Mouse (Mus musculus): Measurements from ENCODE around the gene Obp2b. TPM values are rescaled to one million over a fixed set of nuclear protein-coding genes. Genes with fewer than 3 reads are reported as not detected.
"Not testable (repeated sequence)": the region's sequence is repeated elsewhere in the genome, so short reads cannot be mapped to it uniquely, and the experiment has no call there.

Gene Obp2b
- polyA plus RNA-seq (2015; fragmentation: Nextera tagmentation; extraction: Ambion mirVana), result not detected in 2 replicates

DNA sequence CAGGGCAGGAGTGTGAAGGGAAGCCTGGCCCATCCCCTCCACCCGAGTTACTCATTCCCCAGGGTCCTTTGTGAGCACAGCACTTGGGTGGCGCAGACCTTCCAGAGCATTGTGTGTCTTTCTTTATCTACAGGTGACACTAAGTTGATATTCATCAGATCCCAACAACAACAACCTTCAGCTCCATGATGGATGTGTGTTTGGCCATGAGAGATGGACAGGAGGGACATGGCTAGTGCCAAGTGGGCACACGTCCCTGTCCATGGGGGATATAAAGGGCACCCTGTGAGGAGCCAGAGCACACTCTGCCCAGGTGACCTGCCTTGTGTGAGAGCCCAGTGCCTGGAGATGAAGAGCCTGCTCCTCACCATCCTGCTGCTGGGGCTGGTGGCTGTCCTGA lies at the start of gene Obp2b:
Gene Obp2b, plus strand, starts transcription at position 301 of the 400 bp plus-strand sequence.
- 86% methylated on average over 3 of the region's 3 CpGs for WGBS
- not testable (repeated sequence) for H3K36me3 ChIP-seq; H3K27ac ChIP-seq; H3K27me3 ChIP-seq; H3K4me1 ChIP-seq; H3K4me2 ChIP-seq; H3K4me3 ChIP-seq (replicated peaks); H3K9ac ChIP-seq; H3K9me3 ChIP-seq (replicated peaks); ATAC-seq (replicated peaks; ENCODE audit: low FRiP score)

DNA sequence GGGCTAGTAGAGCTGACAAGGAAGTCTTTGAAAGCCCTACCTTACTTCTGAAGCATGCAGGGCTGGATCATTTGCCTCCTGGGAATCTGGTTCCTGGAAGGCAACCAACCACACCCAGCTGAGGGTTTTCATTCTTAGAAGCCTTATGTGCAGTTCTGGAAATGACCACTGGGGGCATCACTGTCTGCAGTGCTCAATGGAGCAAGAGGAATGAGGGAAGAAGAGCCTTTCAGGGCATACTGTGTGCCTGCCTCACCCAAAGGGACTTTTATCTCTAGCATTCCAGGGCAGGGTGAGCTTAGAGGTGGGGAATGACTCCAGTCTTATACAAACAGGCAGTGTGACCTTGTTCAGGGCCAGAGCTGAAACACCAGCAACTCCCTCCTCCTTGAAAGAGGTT lies 42.2 kb upstream of the Obp2b start:
- Histone ChIP-seq H3K9ac (no peak overlapping the region), H3K4me2 (no peak overlapping the region), H3K9me3 (replicated peaks) (no peaks in the 10 kb centered on the region), H3K27me3 (no peaks in the 10 kb centered on the region), H3K27ac (no peak overlapping the region), H3K4me1 (0 out of 2 replicates have a peak, but pooled peaks cover 2% of the 10 kb centered on the region), H3K4me3 (replicated peaks) (no peak overlapping the region), H3K36me3 (no peaks in the 10 kb centered on the region)
- no peak for ATAC-seq (replicated peaks; ENCODE audit: low FRiP score)

DNA sequence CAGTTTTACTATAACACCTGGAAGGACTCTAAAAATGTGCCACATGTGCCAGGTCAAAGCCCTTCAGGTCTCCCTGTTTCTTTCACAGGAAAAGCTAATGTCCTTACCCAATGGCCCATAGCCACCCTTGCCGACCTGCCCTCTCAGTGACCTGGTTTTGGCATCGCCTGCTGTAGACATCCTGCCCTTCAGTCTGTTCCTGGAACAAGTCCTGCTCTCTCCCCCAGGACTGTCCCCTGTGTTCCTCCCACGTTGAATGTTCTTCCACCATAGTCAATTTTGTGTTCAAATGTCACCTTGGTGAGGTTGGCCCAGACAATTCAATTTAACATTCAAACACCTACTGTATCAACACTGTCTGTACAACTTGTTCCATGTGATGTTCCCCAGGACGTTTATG lies 39.9 kb upstream of the Obp2b start:
- H3K27me3 ChIP-seq, result no peaks in the 10 kb centered on the region
- no peak overlapping the region for H3K4me2 ChIP-seq
- H3K4me1 ChIP-seq, result 0 out of 2 replicates have a peak, but pooled peaks cover 2% of the 10 kb centered on the region
- no peak overlapping the region for H3K27ac ChIP-seq
- 28% methylated on average over 4 of the region's 4 CpGs for WGBS
- H3K36me3 ChIP-seq, result no peaks in the 10 kb centered on the region
- H3K9me3 ChIP-seq (replicated peaks), result no peaks in the 10 kb centered on the region
- ATAC-seq (replicated peaks; ENCODE audit: low FRiP score), result no peak
- H3K9ac ChIP-seq, result no peak overlapping the region
- no peak overlapping the region for H3K4me3 ChIP-seq (replicated peaks)

DNA sequence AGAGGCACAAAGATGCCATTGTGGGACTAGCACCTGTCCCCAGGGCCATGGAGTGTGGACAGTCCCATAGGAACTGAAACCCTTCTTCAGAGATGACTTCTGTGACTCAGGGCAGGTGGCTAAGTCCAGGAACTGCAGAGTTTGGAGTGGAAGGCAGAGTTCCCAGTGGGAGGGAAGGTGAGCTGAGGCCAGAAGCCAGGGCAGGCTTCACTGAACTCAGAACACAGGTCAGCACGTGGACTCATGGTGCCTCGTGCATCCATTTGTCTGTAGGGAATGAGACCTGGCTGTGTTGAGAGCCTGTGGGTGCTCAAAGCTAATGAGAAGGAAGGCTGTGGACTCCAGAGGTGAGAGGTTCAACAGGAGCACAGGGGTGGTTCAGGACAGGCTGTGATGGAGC lies 38.1 kb upstream of the Obp2b start:
- no peaks in the 10 kb centered on the region for H3K27me3 ChIP-seq
- no peaks in the 10 kb centered on the region for H3K36me3 ChIP-seq
- ATAC-seq (replicated peaks; ENCODE audit: low FRiP score), result no peak
- 0 out of 2 replicates have a peak, but pooled peaks cover 2% of the 10 kb centered on the region for H3K4me1 ChIP-seq
- no peaks in the 10 kb centered on the region for H3K9me3 ChIP-seq (replicated peaks)
- no peak overlapping the region for H3K27ac ChIP-seq
- H3K9ac ChIP-seq, result no peak overlapping the region
- H3K4me3 ChIP-seq (replicated peaks), result no peak overlapping the region
- H3K4me2 ChIP-seq, result no peak overlapping the region
- 68% methylated on average over 2 of the region's 2 CpGs for WGBS

DNA sequence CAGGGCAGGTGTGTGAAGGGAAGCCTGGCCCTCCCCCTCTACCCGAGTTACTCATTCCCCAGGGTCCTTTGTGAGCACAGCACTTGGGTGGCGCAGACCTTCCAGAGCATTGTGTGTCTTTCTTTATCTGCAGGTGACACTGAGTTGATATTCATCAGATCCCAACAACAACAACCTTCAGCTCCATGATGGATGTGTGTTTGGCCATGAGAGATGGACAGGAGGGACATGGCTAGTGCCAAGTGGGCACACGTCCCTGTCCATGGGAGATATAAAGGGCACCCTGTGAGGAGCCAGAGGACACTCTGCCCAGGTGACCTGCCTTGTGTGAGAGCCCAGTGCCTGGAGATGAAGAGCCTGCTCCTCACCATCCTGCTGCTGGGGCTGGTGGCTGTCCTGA lies 37.1 kb upstream of the Obp2b start, which contains the start of gene Obp2a:
Gene Obp2a, plus strand, starts transcription at position 301 of the 400 bp plus-strand sequence.
- H3K9ac ChIP-seq; H3K4me3 ChIP-seq (replicated peaks); ATAC-seq (replicated peaks; ENCODE audit: low FRiP score); H3K4me2 ChIP-seq; H3K27me3 ChIP-seq; H3K27ac ChIP-seq; H3K4me1 ChIP-seq; H3K9me3 ChIP-seq (replicated peaks); H3K36me3 ChIP-seq: not testable (repeated sequence)
- 78% methylated on average over 3 of the region's 3 CpGs for WGBS

DNA sequence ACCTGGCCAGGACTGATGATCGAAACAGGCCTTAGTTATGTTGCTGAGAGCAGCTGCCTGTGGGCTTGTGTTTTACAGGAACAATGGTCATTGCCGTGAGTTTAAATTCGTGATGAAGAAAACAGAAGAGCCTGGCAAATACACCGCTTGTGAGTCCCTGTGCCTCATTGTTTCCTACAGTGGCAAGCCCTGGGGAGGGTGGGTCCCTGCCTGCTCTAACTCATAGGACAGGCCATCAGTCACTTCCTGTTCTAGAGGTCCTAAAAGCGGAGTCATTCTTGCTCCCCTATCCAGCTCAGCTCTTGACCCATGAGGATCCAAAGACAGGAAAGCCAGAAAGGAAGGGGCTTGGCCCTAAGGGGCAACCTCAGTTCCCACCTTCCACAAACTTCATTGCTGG lies 35.8 kb upstream of the Obp2b start:
- Histone ChIP-seq H3K9me3 (replicated peaks) (no peaks in the 10 kb centered on the region), H3K9ac (no peak overlapping the region), H3K4me1 (0 out of 2 replicates have a peak, but pooled peaks cover 2% of the 10 kb centered on the region), H3K27ac (no peak overlapping the region), H3K36me3 (no peaks in the 10 kb centered on the region), H3K27me3 (no peaks in the 10 kb centered on the region), H3K4me2 (no peak overlapping the region), H3K4me3 (replicated peaks) (no peak overlapping the region)
- WGBS, result 83% methylated on average over 5 of the region's 5 CpGs
- ATAC-seq (replicated peaks; ENCODE audit: low FRiP score), result no peak

- H3K4me3 ChIP-seq (replicated peaks), result no peak overlapping the region
- no peak overlapping the region for H3K4me2 ChIP-seq
- no peaks in the 10 kb centered on the region for H3K9me3 ChIP-seq (replicated peaks)
- H3K9ac ChIP-seq, result no peak overlapping the region
- no peaks in the 10 kb centered on the region for H3K36me3 ChIP-seq
- ATAC-seq (replicated peaks; ENCODE audit: low FRiP score), result no peak
- 66% methylated on average over 4 of the region's 4 CpGs for WGBS
- H3K4me1 ChIP-seq, result peaks cover 16% of the 10 kb centered on the region
- no peaks in the 10 kb centered on the region for H3K27me3 ChIP-seq
- no peak overlapping the region for H3K27ac ChIP-seq
Measured at GRCm38 (mm10) chr2:25703706-25704105, 33.1 kb upstream of the Obp2b start.

GRCm38 (mm10) chr2:25706643-25707481 lies 29.9 kb upstream of the Obp2b start, which contains the start of gene Bmyc:
TSS of gene Bmyc (plus strand) at chr2:25706739.
- H3K4me2 ChIP-seq, result peak within 1 kb of the TSS; percentile 93
- H3K4me3 ChIP-seq (replicated peaks), result peak within 1 kb of the TSS; percentile 85
- no peaks in the 10 kb centered on the region for H3K36me3 ChIP-seq
- H3K9ac ChIP-seq, result peak within 1 kb of the TSS; percentile 70
- under 1% methylated on average over 78 of the region's 78 CpGs for WGBS
- H3K27ac ChIP-seq, result peak within 1 kb of the TSS; percentile 81
- no peaks in the 10 kb centered on the region for H3K27me3 ChIP-seq
- no peaks in the 10 kb centered on the region for H3K9me3 ChIP-seq (replicated peaks)
- ATAC-seq (replicated peaks; ENCODE audit: low FRiP score), result peak; percentile 90
- peaks cover 21% of the 10 kb centered on the region for H3K4me1 ChIP-seq

GRCm38 (mm10) chr2:25708121-25708520 lies 28.7 kb upstream of the Obp2b start:
- H3K9me3 ChIP-seq (replicated peaks), result no peaks in the 10 kb centered on the region
- 0 out of 2 replicates have a peak overlapping the region, but pooled peaks have one; percentile 15 for H3K4me3 ChIP-seq (replicated peaks)
- peak overlapping the region; percentile 39 for H3K4me2 ChIP-seq
- H3K27me3 ChIP-seq, result no peaks in the 10 kb centered on the region
- 0 out of 2 replicates have a peak overlapping the region, but pooled peaks have one; percentile 13 for H3K27ac ChIP-seq
- peaks cover 21% of the 10 kb centered on the region for H3K4me1 ChIP-seq
- ATAC-seq (replicated peaks; ENCODE audit: low FRiP score), result no peak
- no peak overlapping the region for H3K9ac ChIP-seq
- no peaks in the 10 kb centered on the region for H3K36me3 ChIP-seq
- 62% methylated on average over 2 of the region's 2 CpGs for WGBS

GRCm38 (mm10) chr2:25709056-25709455 lies 27.8 kb upstream of the Obp2b start:
- peaks cover 21% of the 10 kb centered on the region for H3K4me1 ChIP-seq
- not testable (repeated sequence) for ATAC-seq (replicated peaks; ENCODE audit: low FRiP score); H3K4me3 ChIP-seq (replicated peaks); H3K27ac ChIP-seq; H3K4me2 ChIP-seq; H3K27me3 ChIP-seq; H3K9ac ChIP-seq; H3K9me3 ChIP-seq (replicated peaks); H3K36me3 ChIP-seq
- WGBS, result 92% methylated on average over 1 of the region's 1 CpGs

GRCm38 (mm10) chr2:25709791-25710190 lies 27.0 kb upstream of the Obp2b start:
- H3K9ac ChIP-seq; ATAC-seq (replicated peaks; ENCODE audit: low FRiP score): not testable (repeated sequence)
- WGBS, result 74% methylated on average over 2 of the region's 2 CpGs

GRCm38 (mm10) chr2:25711641-25712040 lies 25.2 kb upstream of the Obp2b start:
- H3K9me3 ChIP-seq (replicated peaks); H3K9ac ChIP-seq; ATAC-seq (replicated peaks; ENCODE audit: low FRiP score); H3K27ac ChIP-seq; H3K4me3 ChIP-seq (replicated peaks); H3K4me2 ChIP-seq; H3K27me3 ChIP-seq; H3K36me3 ChIP-seq: not testable (repeated sequence)
- 7% methylated on average over 3 of the region's 3 CpGs for WGBS
- peaks cover 17% of the 10 kb centered on the region for H3K4me1 ChIP-seq

More at GRCm38 (mm10) chr2:25709791-25710190, 27.0 kb upstream of the Obp2b start:
- peaks cover 21% of the 10 kb centered on the region for H3K4me1 ChIP-seq
- H3K4me2 ChIP-seq; H3K4me3 ChIP-seq (replicated peaks); H3K27ac ChIP-seq; H3K9me3 ChIP-seq (replicated peaks); H3K27me3 ChIP-seq; H3K36me3 ChIP-seq: not testable (repeated sequence)

Measured in kidney, embryonic 15.5 days (tissue).